Mouse (Mus musculus): ENCODE data around the gene Magee1. TPM values are rescaled to one million over a fixed set of nuclear protein-coding genes. Genes with fewer than 3 reads are reported as not detected.
"Not testable (repeated sequence)": the region's sequence is repeated elsewhere in the genome, so short reads cannot be mapped to it uniquely, and the experiment has no call there.

Gene Magee1
- 260 and 264 TPM in 2 replicates for polyA plus RNA-seq (2015; fragmentation: Nextera tagmentation; extraction: Ambion mirVana)

- ATAC-seq (replicated peaks): peak; percentile 82
- Histone ChIP-seq H3K4me1 (peaks cover 13% of the 10 kb centered on the region), H3K4me3 (peak within 1 kb of the TSS; percentile 76), H3K27ac (peak within 1 kb of the TSS; percentile 91), H3K4me2 (peak within 1 kb of the TSS; percentile 63), H3K36me3 (replicated peaks) (no peaks in the 10 kb centered on the region), H3K9ac (peak within 1 kb of the TSS; percentile 84), H3K9me3 (no peaks in the 10 kb centered on the region), H3K27me3 (replicated peaks) (peaks cover 27% of the 10 kb centered on the region)
- WGBS: 20% methylated on average over 65 of the region's 65 CpGs
Measured at GRCm38 (mm10) chrX:105120275-105121226, at the start of gene Magee1. Gene Magee1 (plus strand): TSS chrX:105120378.

- 0 out of 2 replicates have a peak, but pooled peaks cover 4% of the 10 kb centered on the region for H3K36me3 ChIP-seq (replicated peaks)
- ATAC-seq (replicated peaks): peak; percentile 82
- no peaks in the 10 kb centered on the region for H3K9me3 ChIP-seq
- H3K4me2 ChIP-seq: peak overlapping the region; percentile 54
- H3K4me3 ChIP-seq: peak overlapping the region; percentile 63
- peak overlapping the region; percentile 28; the same call in 1 of the 2 replicates for H3K27ac ChIP-seq
- peaks cover 6% of the 10 kb centered on the region for H3K4me1 ChIP-seq
- WGBS: 8% methylated on average over 12 of the region's 12 CpGs
- no peaks in the 10 kb centered on the region for H3K27me3 ChIP-seq (replicated peaks)
- 0 out of 2 replicates have a peak overlapping the region, but pooled peaks have one; percentile 9 for H3K9ac ChIP-seq
Measured at GRCm38 (mm10) chrX:105079151-105079550, 41.0 kb upstream of the Magee1 start.

- peak within 1 kb of the TSS; percentile 63 for H3K4me3 ChIP-seq
- H3K9me3 ChIP-seq: no peaks in the 10 kb centered on the region
- H3K4me1 ChIP-seq: peaks cover 6% of the 10 kb centered on the region
- H3K9ac ChIP-seq: peak within 1 kb of the TSS; percentile 21
- H3K4me2 ChIP-seq: peak within 1 kb of the TSS; percentile 54
- H3K27me3 ChIP-seq (replicated peaks): no peaks in the 10 kb centered on the region
- H3K27ac ChIP-seq: peak within 1 kb of the TSS; percentile 56
- ATAC-seq (replicated peaks): peak; percentile 99
- WGBS: 4% methylated on average over 35 of the region's 35 CpGs
- 0 out of 2 replicates have a peak, but pooled peaks cover 4% of the 10 kb centered on the region for H3K36me3 ChIP-seq (replicated peaks)
Measured at GRCm38 (mm10) chrX:105079615-105080092, 40.5 kb upstream of the Magee1 start, which contains the start of gene Pbdc1. Gene Pbdc1 (plus strand): TSS chrX:105079756.

- 9% methylated on average over 8 of the region's 8 CpGs for WGBS
- no peak for ATAC-seq (replicated peaks)
- peak overlapping the region; percentile 21 for H3K9ac ChIP-seq
Measured at GRCm38 (mm10) chrX:105080096-105080495, 40.1 kb upstream of the Magee1 start.

GRCm38 (mm10) chrX:105083013-105083412 is 37.2 kb upstream of the Magee1 start:
- not testable (repeated sequence) for H3K4me2 ChIP-seq; H3K4me1 ChIP-seq; H3K9ac ChIP-seq; H3K4me3 ChIP-seq; H3K36me3 ChIP-seq (replicated peaks); ATAC-seq (replicated peaks); H3K27ac ChIP-seq; H3K27me3 ChIP-seq (replicated peaks); H3K9me3 ChIP-seq
- WGBS: 81% methylated on average over 7 of the region's 7 CpGs

More at GRCm38 (mm10) chrX:105080096-105080495, 40.1 kb upstream of the Magee1 start:
- 0 out of 2 replicates have a peak, but pooled peaks cover 4% of the 10 kb centered on the region for H3K36me3 ChIP-seq (replicated peaks)
- H3K4me1 ChIP-seq: peaks cover 6% of the 10 kb centered on the region
- H3K4me3 ChIP-seq: peak overlapping the region; percentile 63
- no peak overlapping the region for H3K27ac ChIP-seq
- peak overlapping the region; percentile 54 for H3K4me2 ChIP-seq
- no peaks in the 10 kb centered on the region for H3K9me3 ChIP-seq
- H3K27me3 ChIP-seq (replicated peaks): no peaks in the 10 kb centered on the region

GRCm38 (mm10) chrX:105104175-105104574 is 16.0 kb upstream of the Magee1 start:
- Histone ChIP-seq H3K4me3 (no peak overlapping the region), H3K9me3 (no peaks in the 10 kb centered on the region), H3K27ac (no peak overlapping the region), H3K9ac (no peak overlapping the region), H3K4me2 (no peak overlapping the region), H3K4me1 (no peaks in the 10 kb centered on the region), H3K27me3 (replicated peaks) (no peaks in the 10 kb centered on the region), H3K36me3 (replicated peaks) (no peaks in the 10 kb centered on the region)
- WGBS: 46% methylated on average over 5 of the region's 5 CpGs
- ATAC-seq (replicated peaks): peak; percentile 62

GRCm38 (mm10) chrX:105114994-105115393 is 5.2 kb upstream of the Magee1 start:
- no peak overlapping the region for H3K27ac ChIP-seq
- ATAC-seq (replicated peaks): no peak
- no peaks in the 10 kb centered on the region for H3K4me1 ChIP-seq
- H3K4me2 ChIP-seq: no peak overlapping the region
- no peak overlapping the region for H3K9ac ChIP-seq
- H3K9me3 ChIP-seq: no peaks in the 10 kb centered on the region
- no peaks in the 10 kb centered on the region for H3K36me3 ChIP-seq (replicated peaks)
- no peak overlapping the region for H3K4me3 ChIP-seq
- WGBS: 58% methylated on average over 2 of the region's 2 CpGs
- H3K27me3 ChIP-seq (replicated peaks): 0 out of 2 replicates have a peak, but pooled peaks cover 10% of the 10 kb centered on the region

GRCm38 (mm10) chrX:105121227-105121865 is 1.2 kb downstream of the Magee1 start:
- Histone ChIP-seq H3K4me3 (peak overlapping the region; percentile 76), H3K4me2 (peak overlapping the region; percentile 63), H3K36me3 (replicated peaks) (no peaks in the 10 kb centered on the region), H3K9ac (peak overlapping the region; percentile 84), H3K9me3 (no peaks in the 10 kb centered on the region), H3K4me1 (peaks cover 13% of the 10 kb centered on the region), H3K27ac (peak overlapping the region; percentile 91), H3K27me3 (replicated peaks) (peaks cover 27% of the 10 kb centered on the region)
- 19% methylated on average over 38 of the region's 38 CpGs for WGBS
- peak; percentile 88 for ATAC-seq (replicated peaks)

GRCm38 (mm10) chrX:105124903-105125302 is 4.7 kb downstream of the Magee1 start:
- Histone ChIP-seq H3K4me3 (no peak overlapping the region), H3K9ac (no peak overlapping the region), H3K9me3 (no peaks in the 10 kb centered on the region), H3K4me1 (peaks cover 13% of the 10 kb centered on the region), H3K27ac (no peak overlapping the region), H3K36me3 (replicated peaks) (no peaks in the 10 kb centered on the region), H3K4me2 (no peak overlapping the region), H3K27me3 (replicated peaks) (peaks cover 20% of the 10 kb centered on the region)
- ATAC-seq (replicated peaks): no peak
- WGBS: 38% methylated on average over 2 of the region's 3 CpGs

GRCm38 (mm10) chrX:105151872-105152461 is 31.8 kb downstream of the Magee1 start:
- Histone ChIP-seq H3K4me1 (no peaks in the 10 kb centered on the region), H3K9me3 (no peaks in the 10 kb centered on the region), H3K36me3 (replicated peaks) (no peaks in the 10 kb centered on the region), H3K27me3 (replicated peaks) (peaks cover 24% of the 10 kb centered on the region), H3K4me2 (peak overlapping the region; percentile 39), H3K9ac (0 out of 2 replicates have a peak overlapping the region, but pooled peaks have one; percentile 6), H3K4me3 (peak overlapping the region; percentile 27), H3K27ac (no peak overlapping the region)
- peak; percentile 70 for ATAC-seq (replicated peaks)
- 67% methylated on average over 24 of the region's 26 CpGs for WGBS

GRCm38 (mm10) chrX:105165007-105165406 is 44.8 kb downstream of the Magee1 start:
- peaks cover 27% of the 10 kb centered on the region for H3K27me3 ChIP-seq (replicated peaks)
- not testable (repeated sequence) for H3K4me3 ChIP-seq; H3K9me3 ChIP-seq; H3K27ac ChIP-seq; H3K4me1 ChIP-seq; H3K9ac ChIP-seq; ATAC-seq (replicated peaks); H3K4me2 ChIP-seq; H3K36me3 ChIP-seq (replicated peaks)
- 82% methylated on average over 6 of the region's 6 CpGs for WGBS

Data from midbrain, embryonic 15.5 days (tissue).